Mouse (Mus musculus): ENCODE data around the gene Rcsd1. TPM values are rescaled to one million over a fixed set of nuclear protein-coding genes. Genes with fewer than 3 reads are reported as not detected.

The Rcsd1 gene
- total and polyA plus RNA-seq, 3 experiments, result 22.7 to 81.1 (median 35.7) TPM

- no peak for TF ChIP-seq IRF4 (IDR thresholded peaks at IDR 0.05; ENCODE audit: low read depth, low read length)
- TF ChIP-seq ELF1 (IDR thresholded peaks at IDR 0.05; ENCODE audit: low read depth, low read length), result no peak
- no peak for TF ChIP-seq ZMIZ1 (IDR thresholded peaks at IDR 0.05; ENCODE audit: low read depth, low read length)
- TF ChIP-seq USF1 (IDR thresholded peaks at IDR 0.05; ENCODE audit: low read depth, low read length), result no peak
- no peak for TF ChIP-seq ETS1 (conservative IDR thresholded peaks at IDR 0.05; ENCODE audit: low read depth, low read length)
- TF ChIP-seq TBP (conservative IDR thresholded peaks at IDR 0.05; ENCODE audit: low read depth, low read length), result no peak
- TF ChIP-seq SMC3 (IDR thresholded peaks at IDR 0.05; ENCODE audit: low read depth, low read length), result no peak
- no peak for TF ChIP-seq ZC3H11A (IDR thresholded peaks at IDR 0.05; ENCODE audit: low read depth, low read length)
- no peak for TF ChIP-seq POLR2A (IDR thresholded peaks at IDR 0.05; ENCODE audit: low read depth, low read length)
- no peak for TF ChIP-seq RAD21 (IDR thresholded peaks at IDR 0.05; ENCODE audit: low read depth, low read length)
- peaks cover 3 to 89% of the 10 kb centered on the region in 2 experiments for H3K36me3 ChIP-seq (replicated peaks in 1 of 2; ENCODE audit: control insufficient read depth in 1 of 2, insufficient read depth in 1 of 2, low read length in 1 of 2)
- DNase-seq (ENCODE audit: extremely low read depth), result no peak
- dilution Hi-C loops (cut with MboI; ENCODE audit: extremely low pct_ligation_motif_present, extremely low pct_unique_long_range_greater_than_20kb, low sequenced_read_pairs) (no loop called here), in situ Hi-C loops (cut with MboI; ENCODE audit: low pct_ligation_motif_present, low pct_unique_long_range_greater_than_20kb, low sequenced_read_pairs) (no loop called here)
- no peak overlapping the region for H3K9ac ChIP-seq (ENCODE audit: insufficient read depth, low read depth)
- H3K27ac ChIP-seq (ENCODE audit: insufficient read depth, low read depth), result no peak overlapping the region
- no peaks in the 10 kb centered on the region for H3K27me3 ChIP-seq (replicated peaks)
- peaks cover 2% of the 10 kb centered on the region; the same call in 1 of the 2 replicates for H3K79me2 ChIP-seq (replicated peaks; ENCODE audit: control insufficient read depth, extremely low read depth, insufficient read depth, poor library complexity, severe bottlenecking)
- no peaks in the 10 kb centered on the region for H3K9me3 ChIP-seq (replicated peaks; ENCODE audit: low read length)
- H3K4me1 ChIP-seq (ENCODE audit: control insufficient read depth in 1 of 2, insufficient read depth in 2 of 2), result peaks cover 0 to 20% of the 10 kb centered on the region in 2 experiments; a peak in 2 of 4 replicates
- H3K4me2 ChIP-seq (ENCODE audit: insufficient read depth, low read depth, poor library complexity, severe bottlenecking), result no peak overlapping the region
- H3K4me3 ChIP-seq (replicated peaks in 1 of 3; ENCODE audit: low read depth in 2 of 3, low read length in 2 of 3, poor library complexity in 1 of 3), result no peak overlapping the region
Observed at GRCm38 (mm10) chr1:165684261-165685203, 25.0 kb downstream of the Rcsd1 start.

GRCm38 (mm10) chr1:165682056-165682853 lies 27.3 kb downstream of the Rcsd1 start:
- Histone ChIP-seq H3K36me3 (replicated peaks in 1 of 2; ENCODE audit: control insufficient read depth in 1 of 2, insufficient read depth in 1 of 2, low read length in 1 of 2) (peaks cover 9 to 94% of the 10 kb centered on the region in 2 experiments), H3K4me3 (replicated peaks in 1 of 3; ENCODE audit: low read depth in 2 of 3, low read length in 2 of 3, poor library complexity in 1 of 3) (no peak overlapping the region), H3K4me1 (ENCODE audit: control insufficient read depth in 1 of 2, insufficient read depth in 2 of 2) (peaks cover 0 to 16% of the 10 kb centered on the region in 2 experiments; a peak in 2 of 4 replicates), H3K27ac (ENCODE audit: insufficient read depth, low read depth) (no peak overlapping the region), H3K79me2 (replicated peaks; ENCODE audit: control insufficient read depth, extremely low read depth, insufficient read depth, poor library complexity, severe bottlenecking) (no peaks in the 10 kb centered on the region; the same call in 1 of the 2 replicates), H3K9ac (ENCODE audit: insufficient read depth, low read depth) (no peak overlapping the region), H3K4me2 (ENCODE audit: insufficient read depth, low read depth, poor library complexity, severe bottlenecking) (no peak overlapping the region), H3K9me3 (replicated peaks; ENCODE audit: low read length) (no peaks in the 10 kb centered on the region), H3K27me3 (replicated peaks) (no peaks in the 10 kb centered on the region)
- in situ Hi-C loops (cut with MboI; ENCODE audit: low pct_ligation_motif_present, low pct_unique_long_range_greater_than_20kb, low sequenced_read_pairs), result no loop called here
- no peak for DNase-seq (ENCODE audit: extremely low read depth)
- TF ChIP-seq GABPA (IDR thresholded peaks at IDR 0.05; ENCODE audit: insufficient replicate concordance, low read depth, low read length), result no peak
- no peak for TF ChIP-seq ZC3H11A (IDR thresholded peaks at IDR 0.05; ENCODE audit: low read depth, low read length)
- no peak for TF ChIP-seq IRF4 (IDR thresholded peaks at IDR 0.05; ENCODE audit: low read depth, low read length)
- no peak for TF ChIP-seq ZMIZ1 (IDR thresholded peaks at IDR 0.05; ENCODE audit: low read depth, low read length)
- no peak for TF ChIP-seq USF2 (conservative IDR thresholded peaks at IDR 0.05; ENCODE audit: low read depth, low read length)
- TF ChIP-seq ELF1 (IDR thresholded peaks at IDR 0.05; ENCODE audit: low read depth, low read length), result no peak
- TF ChIP-seq USF1 (IDR thresholded peaks at IDR 0.05; ENCODE audit: low read depth, low read length), result no peak
- TF ChIP-seq PAX5 (IDR thresholded peaks at IDR 0.05; ENCODE audit: low read length), result no peak
- TF ChIP-seq JUN (IDR thresholded peaks at IDR 0.05; ENCODE audit: insufficient read depth, low read depth, low read length), result no peak
- TF ChIP-seq TCF12 (IDR thresholded peaks at IDR 0.05; ENCODE audit: low read depth, low read length), result no peak
- TF ChIP-seq MAFK (IDR thresholded peaks at IDR 0.05; ENCODE audit: insufficient replicate concordance, low read length), result no peak
- no peak for TF ChIP-seq CHD1 (IDR thresholded peaks at IDR 0.05; ENCODE audit: low read depth, low read length)
- dilution Hi-C loops (cut with MboI; ENCODE audit: extremely low pct_ligation_motif_present, extremely low pct_unique_long_range_greater_than_20kb, low sequenced_read_pairs), result no loop called here
